Mouse (Mus musculus): ENCODE results near the gene Zfp990. TPM values are rescaled to one million over a fixed set of nuclear protein-coding genes. Genes with fewer than 3 reads are reported as not detected.

Gene Zfp990
- total RNA-seq, 1 experiment: 149 TPM

Other genes with a start within 250 kb of the Zfp990 start
- gene Tnfrsf8, start 195.6 kb upstream of the Zfp990 start, total RNA-seq (2012; rRNA removed): 4.0 and 5.1 TPM in 2 replicates
- 17.0 and 22.0 TPM in 2 replicates for gene Gm13212, start 74.4 kb downstream of the Zfp990 start, total RNA-seq (2012; rRNA removed)
- 204 and 240 TPM in 2 replicates for gene Zfp980, start 159.9 kb downstream of the Zfp990 start, total RNA-seq (2012; rRNA removed)